Mouse (Mus musculus): ENCODE results near the gene Erich3. TPM values are rescaled to one million over a fixed set of nuclear protein-coding genes. Genes with fewer than 3 reads are reported as not detected.

Erich3 gene
- polyA plus RNA-seq, 1 experiment from 2014 or later: 1.4 TPM

DNA sequence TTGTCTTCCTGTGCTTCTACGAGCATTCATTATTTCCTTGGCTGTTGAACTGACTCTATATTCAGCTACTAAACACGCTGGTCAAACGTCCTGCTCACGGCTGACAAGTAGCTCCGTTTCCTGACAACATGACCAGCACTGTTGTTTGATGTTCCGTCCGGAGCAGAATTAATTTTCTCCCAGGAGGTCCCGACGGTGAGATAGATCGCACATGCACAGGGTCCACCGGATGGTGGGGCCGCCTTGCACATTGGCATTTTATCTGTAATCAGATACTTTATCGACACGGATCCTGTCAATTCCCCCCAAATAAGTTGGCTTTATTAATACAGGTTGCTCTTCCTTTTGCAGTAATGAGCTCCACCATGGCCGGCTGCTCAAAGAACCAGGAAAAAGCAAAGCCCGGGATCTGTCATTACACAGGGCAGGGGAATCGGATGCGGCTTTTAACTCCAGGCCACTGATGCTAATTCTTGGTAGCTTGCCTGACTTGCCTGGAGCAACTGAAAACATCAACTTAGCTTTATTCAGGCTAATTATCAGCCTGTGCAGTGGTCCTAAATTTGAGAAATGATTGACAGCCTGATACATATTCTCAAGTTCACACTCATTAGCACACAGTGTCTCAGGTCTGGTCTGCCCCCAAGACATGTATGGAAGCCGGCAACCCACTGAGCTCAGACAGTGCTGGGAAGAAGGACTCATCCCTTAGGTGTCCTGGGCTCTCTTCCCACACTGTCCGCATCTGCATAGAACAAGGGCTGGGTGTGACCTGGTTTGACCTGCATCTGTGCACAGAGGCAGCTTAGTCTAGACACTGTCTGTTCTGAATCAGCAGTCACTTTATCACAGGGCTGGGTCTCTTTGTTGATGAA, 14.0 kb upstream of the Erich3 start:
- no peak for ATAC-seq
- Histone ChIP-seq H3K4me1 (replicated peaks; ENCODE audit: control insufficient read depth, insufficient read depth, low read length) (peaks cover 12% of the 10 kb centered on the region), H3K4me3 (replicated peaks; ENCODE audit: low read length) (no peak overlapping the region), H3K9me3 (ENCODE audit: control insufficient read depth, low read length) (no peaks in the 10 kb centered on the region), H3K27ac (ENCODE audit: low read length) (no peak overlapping the region), H3K36me3 (ENCODE audit: control insufficient read depth, insufficient read depth) (no peaks in the 10 kb centered on the region), H3K4me2 (ENCODE audit: low read length) (no peak overlapping the region), H3K27me3 (replicated peaks; ENCODE audit: control insufficient read depth, insufficient read depth, low read length) (0 out of 2 replicates have a peak, but pooled peaks cover 2% of the 10 kb centered on the region), H3K9ac (replicated peaks; ENCODE audit: low read depth, low read length) (no peak overlapping the region)
- WGBS: 59% methylated on average over 20 of the region's 20 CpGs

DNA sequence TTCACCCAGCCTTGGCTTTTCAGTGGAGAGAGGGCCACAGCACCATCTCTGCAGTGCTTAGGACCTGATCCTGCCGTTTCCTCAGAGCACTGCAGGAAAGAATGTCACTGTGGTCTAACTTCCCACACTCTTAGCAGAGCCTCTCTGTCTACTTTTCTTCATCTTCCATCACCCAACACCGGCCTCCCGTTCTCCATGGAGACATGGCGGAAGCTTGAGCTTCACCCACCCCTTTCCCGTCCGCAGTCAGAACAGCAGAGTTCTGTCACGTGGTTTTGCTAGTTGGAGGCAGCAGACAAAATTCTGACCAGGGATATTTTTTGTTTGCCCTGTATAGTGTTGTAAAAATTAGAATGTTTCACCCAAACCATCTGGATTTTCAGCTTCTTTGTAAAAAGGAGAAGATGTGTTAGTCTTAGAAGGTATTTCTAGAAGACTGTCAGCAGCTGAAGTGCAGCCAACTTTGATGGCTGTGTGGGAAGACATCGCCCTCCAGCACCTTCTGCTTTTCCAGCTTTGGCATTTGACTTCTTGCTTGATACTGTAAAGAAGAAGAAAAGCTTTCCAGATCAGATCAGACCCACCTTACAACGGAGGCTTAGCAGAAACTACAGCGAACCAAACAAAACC, 12.4 kb upstream of the Erich3 start:
- Histone ChIP-seq H3K9ac (replicated peaks; ENCODE audit: low read depth, low read length) (no peak overlapping the region), H3K27ac (ENCODE audit: low read length) (no peak overlapping the region), H3K36me3 (ENCODE audit: control insufficient read depth, insufficient read depth) (no peaks in the 10 kb centered on the region), H3K9me3 (ENCODE audit: control insufficient read depth, low read length) (no peaks in the 10 kb centered on the region), H3K4me3 (replicated peaks; ENCODE audit: low read length) (no peak overlapping the region), H3K27me3 (replicated peaks; ENCODE audit: control insufficient read depth, insufficient read depth, low read length) (0 out of 2 replicates have a peak, but pooled peaks cover 2% of the 10 kb centered on the region), H3K4me2 (ENCODE audit: low read length) (no peak overlapping the region), H3K4me1 (replicated peaks; ENCODE audit: control insufficient read depth, insufficient read depth, low read length) (peaks cover 12% of the 10 kb centered on the region)
- no peak for ATAC-seq
- WGBS: 90% methylated on average over 10 of the region's 10 CpGs

DNA sequence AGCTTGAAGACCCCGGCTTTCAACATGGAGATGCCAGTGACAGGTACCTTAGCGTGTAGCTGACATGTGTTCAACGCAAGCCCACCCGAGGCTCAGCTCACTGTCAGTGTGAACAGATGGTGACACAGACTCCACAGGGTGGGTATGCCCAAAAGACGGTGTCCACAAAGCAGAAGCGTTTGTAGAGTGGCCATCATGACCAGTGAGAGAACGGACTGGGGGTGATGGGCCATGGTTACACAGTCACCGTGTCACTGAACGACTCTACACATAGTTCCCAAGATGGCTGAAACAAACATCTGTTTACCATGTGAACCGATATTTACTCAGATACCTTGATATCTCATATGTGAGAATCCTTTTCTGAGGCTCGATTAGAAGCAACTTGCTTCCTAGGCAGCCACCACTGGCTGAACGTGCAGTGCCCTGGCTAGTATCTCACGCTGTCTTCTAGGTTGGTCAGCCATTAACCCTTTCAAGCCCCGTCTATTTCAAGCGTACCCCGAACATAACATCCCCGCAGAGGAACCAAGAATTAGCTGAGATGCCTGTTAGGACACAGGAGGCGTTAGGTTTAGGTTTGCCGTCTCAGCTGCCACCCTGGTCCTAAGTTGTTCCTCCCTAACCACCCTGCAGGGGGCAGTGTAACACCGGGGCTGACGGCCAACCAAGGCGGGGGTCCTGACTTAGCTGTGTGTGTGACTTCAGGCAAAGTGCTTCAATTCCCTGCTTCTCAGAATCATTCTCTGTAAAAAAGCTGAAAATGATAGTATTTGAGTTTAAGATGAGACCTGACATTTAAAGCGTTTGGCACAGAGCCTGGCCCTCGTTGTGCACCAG, 10.9 kb upstream of the Erich3 start:
- Histone ChIP-seq H3K27me3 (replicated peaks; ENCODE audit: control insufficient read depth, insufficient read depth, low read length) (0 out of 2 replicates have a peak, but pooled peaks cover 2% of the 10 kb centered on the region), H3K4me3 (replicated peaks; ENCODE audit: low read length) (no peak overlapping the region), H3K9me3 (ENCODE audit: control insufficient read depth, low read length) (no peaks in the 10 kb centered on the region), H3K9ac (replicated peaks; ENCODE audit: low read depth, low read length) (no peak overlapping the region), H3K4me1 (replicated peaks; ENCODE audit: control insufficient read depth, insufficient read depth, low read length) (peaks cover 8% of the 10 kb centered on the region), H3K27ac (ENCODE audit: low read length) (no peak overlapping the region), H3K36me3 (ENCODE audit: control insufficient read depth, insufficient read depth) (no peaks in the 10 kb centered on the region), H3K4me2 (ENCODE audit: low read length) (no peak overlapping the region)
- ATAC-seq: peak; percentile 84
- WGBS: 43% methylated on average over 24 of the region's 24 CpGs

DNA sequence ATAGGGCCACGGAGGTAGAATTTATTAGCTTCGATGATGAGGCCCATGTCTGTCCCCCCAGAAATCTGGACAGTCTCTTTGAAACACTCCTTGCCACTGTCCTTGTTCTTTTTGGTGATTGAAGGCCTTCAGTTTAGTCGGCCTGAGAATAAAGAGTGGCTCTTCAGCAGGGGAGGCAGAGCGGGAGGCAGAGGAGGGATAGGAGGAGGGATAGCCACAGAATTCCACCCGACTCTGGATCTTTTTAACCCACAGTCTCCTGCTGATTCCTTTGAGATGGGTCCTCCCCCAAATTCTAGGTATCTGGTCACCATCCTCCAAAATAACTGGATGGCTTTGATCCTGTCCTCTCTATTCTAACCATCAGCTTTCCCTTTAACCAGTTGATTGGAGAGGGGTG, 10.2 kb upstream of the Erich3 start:
- no peaks in the 10 kb centered on the region for H3K36me3 ChIP-seq (ENCODE audit: control insufficient read depth, insufficient read depth)
- WGBS: 39% methylated on average over 5 of the region's 5 CpGs
- H3K9ac ChIP-seq (replicated peaks; ENCODE audit: low read depth, low read length): no peak overlapping the region
- H3K4me1 ChIP-seq (replicated peaks; ENCODE audit: control insufficient read depth, insufficient read depth, low read length): peaks cover 8% of the 10 kb centered on the region
- H3K4me2 ChIP-seq (ENCODE audit: low read length): no peak overlapping the region
- H3K4me3 ChIP-seq (replicated peaks; ENCODE audit: low read length): no peak overlapping the region
- H3K27ac ChIP-seq (ENCODE audit: low read length): no peak overlapping the region
- 0 out of 2 replicates have a peak, but pooled peaks have one; percentile 15 for ATAC-seq
- H3K9me3 ChIP-seq (ENCODE audit: control insufficient read depth, low read length): no peaks in the 10 kb centered on the region
- H3K27me3 ChIP-seq (replicated peaks; ENCODE audit: control insufficient read depth, insufficient read depth, low read length): 0 out of 2 replicates have a peak, but pooled peaks cover 2% of the 10 kb centered on the region

DNA sequence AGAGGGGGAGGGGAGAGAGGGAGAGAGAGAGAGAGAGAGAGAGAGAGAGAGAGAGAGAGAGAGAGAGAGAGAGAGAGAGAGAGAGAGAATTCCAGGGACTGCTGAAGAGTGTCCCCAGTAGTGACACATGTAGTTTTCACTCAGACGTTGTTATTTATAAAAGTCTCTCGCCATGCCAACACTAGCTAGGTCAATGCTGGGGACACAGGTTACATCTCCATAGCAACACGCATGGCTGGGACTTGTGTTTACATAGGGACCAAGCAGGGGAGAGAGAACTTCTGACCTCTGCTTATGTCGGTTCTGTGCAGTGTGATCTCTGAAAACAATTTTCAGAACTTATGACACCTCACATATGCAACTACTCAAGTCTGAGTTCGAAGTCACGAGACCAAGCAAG, 9.4 kb upstream of the Erich3 start:
- H3K36me3 ChIP-seq (ENCODE audit: control insufficient read depth, insufficient read depth): no peaks in the 10 kb centered on the region
- no peaks in the 10 kb centered on the region for H3K9me3 ChIP-seq (ENCODE audit: control insufficient read depth, low read length)
- no peak for ATAC-seq
- H3K9ac ChIP-seq (replicated peaks; ENCODE audit: low read depth, low read length): no peak overlapping the region
- H3K4me2 ChIP-seq (ENCODE audit: low read length): no peak overlapping the region
- no peak overlapping the region for H3K27ac ChIP-seq (ENCODE audit: low read length)
- H3K4me1 ChIP-seq (replicated peaks; ENCODE audit: control insufficient read depth, insufficient read depth, low read length): peaks cover 8% of the 10 kb centered on the region
- 0 out of 2 replicates have a peak, but pooled peaks cover 2% of the 10 kb centered on the region for H3K27me3 ChIP-seq (replicated peaks; ENCODE audit: control insufficient read depth, insufficient read depth, low read length)
- H3K4me3 ChIP-seq (replicated peaks; ENCODE audit: low read length): no peak overlapping the region
- WGBS: 77% methylated on average over 6 of the region's 6 CpGs

DNA sequence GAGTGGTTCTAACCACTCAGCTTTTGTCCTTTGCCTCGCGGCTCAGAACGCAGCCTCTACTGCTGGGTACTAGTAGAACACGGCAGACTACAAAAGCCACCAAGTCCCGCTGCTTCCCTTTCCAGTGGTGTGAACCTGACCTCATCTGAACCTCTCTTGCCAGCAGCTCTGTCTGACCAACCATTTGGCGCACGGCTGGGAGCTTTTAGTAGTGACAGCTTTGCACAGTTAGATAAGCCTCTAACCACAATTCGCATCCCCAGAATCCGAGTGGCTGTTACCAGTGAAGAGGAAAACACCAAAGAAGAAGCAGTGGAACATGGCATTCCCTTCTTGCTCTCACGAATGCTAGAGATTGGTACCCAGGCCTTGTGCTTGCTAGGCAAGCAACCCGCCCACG, 8.8 kb upstream of the Erich3 start:
- H3K4me3 ChIP-seq (replicated peaks; ENCODE audit: low read length): no peak overlapping the region
- no peak for ATAC-seq
- H3K27me3 ChIP-seq (replicated peaks; ENCODE audit: control insufficient read depth, insufficient read depth, low read length): 0 out of 2 replicates have a peak, but pooled peaks cover 2% of the 10 kb centered on the region
- H3K9ac ChIP-seq (replicated peaks; ENCODE audit: low read depth, low read length): no peak overlapping the region
- peaks cover 8% of the 10 kb centered on the region for H3K4me1 ChIP-seq (replicated peaks; ENCODE audit: control insufficient read depth, insufficient read depth, low read length)
- H3K27ac ChIP-seq (ENCODE audit: low read length): no peak overlapping the region
- H3K9me3 ChIP-seq (ENCODE audit: control insufficient read depth, low read length): no peaks in the 10 kb centered on the region
- 87% methylated on average over 12 of the region's 12 CpGs for WGBS
- no peak overlapping the region for H3K4me2 ChIP-seq (ENCODE audit: low read length)
- H3K36me3 ChIP-seq (ENCODE audit: control insufficient read depth, insufficient read depth): no peaks in the 10 kb centered on the region

DNA sequence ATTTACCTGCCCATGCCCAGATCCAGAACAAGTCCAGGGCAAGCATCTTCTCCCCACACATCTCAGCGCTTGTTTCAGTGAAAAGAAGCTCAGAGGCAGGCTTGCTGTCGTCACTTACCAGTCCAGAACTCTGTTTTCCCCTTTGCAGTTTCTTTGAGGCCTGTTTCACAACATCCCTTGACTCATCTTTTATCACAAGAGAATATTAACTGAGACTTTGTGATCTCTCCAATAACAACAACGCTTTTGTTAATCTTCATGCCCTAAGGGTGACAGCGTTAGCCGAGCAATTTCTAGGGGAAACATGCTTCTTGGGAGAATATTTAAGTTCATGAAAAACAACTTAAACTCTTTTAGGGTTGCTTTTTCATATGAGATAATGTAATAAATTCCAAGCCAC, 7.9 kb upstream of the Erich3 start:
- 91% methylated on average over 5 of the region's 5 CpGs for WGBS
- H3K4me3 ChIP-seq (replicated peaks; ENCODE audit: low read length): no peak overlapping the region
- no peak overlapping the region for H3K9ac ChIP-seq (replicated peaks; ENCODE audit: low read depth, low read length)
- no peaks in the 10 kb centered on the region for H3K9me3 ChIP-seq (ENCODE audit: control insufficient read depth, low read length)
- peaks cover 8% of the 10 kb centered on the region for H3K4me1 ChIP-seq (replicated peaks; ENCODE audit: control insufficient read depth, insufficient read depth, low read length)
- H3K4me2 ChIP-seq (ENCODE audit: low read length): no peak overlapping the region
- H3K27me3 ChIP-seq (replicated peaks; ENCODE audit: control insufficient read depth, insufficient read depth, low read length): 0 out of 2 replicates have a peak, but pooled peaks cover 2% of the 10 kb centered on the region
- H3K36me3 ChIP-seq (ENCODE audit: control insufficient read depth, insufficient read depth): no peaks in the 10 kb centered on the region
- H3K27ac ChIP-seq (ENCODE audit: low read length): no peak overlapping the region
- ATAC-seq: no peak

DNA sequence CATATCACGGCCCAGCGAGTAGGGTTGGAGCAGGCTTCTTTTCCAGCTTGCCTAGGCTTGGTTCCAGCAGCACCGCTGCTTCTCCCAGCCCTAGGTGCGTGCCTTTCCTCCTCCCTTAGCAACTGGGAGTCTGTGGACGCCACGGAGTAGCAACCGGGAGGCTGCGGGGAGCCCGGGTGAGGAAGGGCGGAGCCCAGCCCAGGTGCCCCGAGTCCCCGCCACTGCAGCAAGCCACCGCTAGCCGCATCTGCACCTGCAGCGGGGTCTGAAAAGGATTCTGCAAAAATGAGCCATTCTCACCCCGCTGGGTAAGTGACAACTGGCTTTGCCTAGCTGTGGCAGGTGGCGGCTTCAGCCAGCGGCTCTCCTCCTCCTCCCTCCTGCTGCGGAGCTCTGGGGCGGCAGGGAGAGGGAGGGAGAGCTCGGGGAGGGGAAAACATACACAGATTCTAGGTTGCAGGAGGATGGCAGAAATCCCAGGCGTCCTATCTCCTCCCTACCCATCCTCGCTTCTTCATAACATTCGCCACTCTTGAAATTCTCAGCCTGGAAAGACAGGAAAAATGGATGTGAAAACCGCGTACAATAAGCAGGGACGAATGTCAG, 420 bp downstream of the Erich3 start:
- peaks cover 17% of the 10 kb centered on the region for H3K4me1 ChIP-seq (replicated peaks; ENCODE audit: control insufficient read depth, insufficient read depth, low read length)
- 1% methylated on average over 25 of the region's 27 CpGs for WGBS
- peak overlapping the region; percentile 48 for H3K4me3 ChIP-seq (replicated peaks; ENCODE audit: low read length)
- H3K27ac ChIP-seq (ENCODE audit: low read length): peak overlapping the region; percentile 81
- H3K9ac ChIP-seq (replicated peaks; ENCODE audit: low read depth, low read length): peak overlapping the region; percentile 66
- no peaks in the 10 kb centered on the region for H3K36me3 ChIP-seq (ENCODE audit: control insufficient read depth, insufficient read depth)
- H3K4me2 ChIP-seq (ENCODE audit: low read length): peak overlapping the region; percentile 81
- ATAC-seq: peak; percentile 87
- H3K27me3 ChIP-seq (replicated peaks; ENCODE audit: control insufficient read depth, insufficient read depth, low read length): no peaks in the 10 kb centered on the region
- no peaks in the 10 kb centered on the region for H3K9me3 ChIP-seq (ENCODE audit: control insufficient read depth, low read length)

Measured in forebrain, embryonic 16.5 days (tissue).